Mouse (Mus musculus): ENCODE measurements at regions not wholly inside any gene's neighbourhood (a gene's known extent, or its start where the extent isn't known, plus 50 kb on each side); places are given as distances from the start of the nearest gene placed in this dataset.

- Histone ChIP-seq H3K9me3 (replicated peaks; ENCODE audit: insufficient read depth, low read length) (no peaks in the 10 kb centered on the region), H3K4me3 (ENCODE audit: control insufficient read depth in 1 of 2, insufficient read depth in 1 of 2, low read depth in 2 of 2, low read length in 2 of 2) (peak overlapping the region; percentile 20 to 39), H3K36me3 (ENCODE audit: control insufficient read depth in 1 of 2, insufficient read depth in 2 of 2, low read length in 2 of 2) (peaks cover 0 to 2% of the 10 kb centered on the region in 2 experiments; a peak in 1 of 4 replicates), H3K27ac (ENCODE audit: control insufficient read depth, low read depth, low read length) (no peak overlapping the region), H3K9ac (ENCODE audit: control insufficient read depth, low read depth, low read length, poor library complexity, severe bottlenecking) (0 out of 2 replicates have a peak overlapping the region, but pooled peaks have one; percentile 26), H3K4me1 (ENCODE audit: control insufficient read depth in 1 of 2, insufficient read depth in 2 of 2, low read length in 2 of 2) (peaks cover 0 to 9% of the 10 kb centered on the region in 2 experiments; a peak in 2 of 4 replicates), H3K79me2 (ENCODE audit: control insufficient read depth, insufficient read depth, low read length, poor library complexity) (no peaks in the 10 kb centered on the region), H3K27me3 (ENCODE audit: control insufficient read depth in 1 of 2, insufficient read depth in 2 of 2, low read length in 2 of 2) (no peaks in the 10 kb centered on the region)
- TF ChIP-seq BHLHE40 (IDR thresholded peaks at IDR 0.05; ENCODE audit: borderline replicate concordance, low read depth, low read length) (no peak), MAFK (IDR thresholded peaks at IDR 0.05; ENCODE audit: borderline replicate concordance, low read depth, low read length) (no peak), CTCF (IDR thresholded peaks at IDR 0.05 in 2 of 3, conservative IDR thresholded peaks at IDR 0.05 in 1 of 3; ENCODE audit: control insufficient read depth in 1 of 3, insufficient read depth in 1 of 3, low read depth in 2 of 3, low read length in 3 of 3, poor library complexity in 1 of 3, severe bottlenecking in 1 of 3) (peak; percentile 53 to 88 (median 72)), RCOR1 (IDR thresholded peaks at IDR 0.05; ENCODE audit: low read depth, low read length) (no peak), JUND (IDR thresholded peaks at IDR 0.05; ENCODE audit: low read depth, low read length) (no peak), POLR2AphosphoS2 (IDR thresholded peaks at IDR 0.05; ENCODE audit: low read length) (no peak), RAD21 (IDR thresholded peaks at IDR 0.05; ENCODE audit: low read depth, low read length) (peak; percentile 72), POLR2AphosphoS5 (IDR thresholded peaks at IDR 0.05; ENCODE audit: borderline replicate concordance, low read depth, low read length) (no peak), MXI1 (IDR thresholded peaks at IDR 0.05; ENCODE audit: low read depth, low read length) (no peak), EP300 (IDR thresholded peaks at IDR 0.05; ENCODE audit: low read depth in 1 of 2, low read length in 2 of 2) (0 out of 4 replicates have a peak, but pooled peaks of 1 of the 2 experiments have one; percentile 4), TCF12 (IDR thresholded peaks at IDR 0.05; ENCODE audit: low read depth, low read length) (no peak), SIN3A (IDR thresholded peaks at IDR 0.05; ENCODE audit: low read length) (no peak), NELFE (IDR thresholded peaks at IDR 0.05; ENCODE audit: low read depth, low read length) (no peak), ZC3H11A (IDR thresholded peaks at IDR 0.05; ENCODE audit: low read depth, low read length) (peak; percentile 54), POLR2A (IDR thresholded peaks at IDR 0.05; ENCODE audit: control insufficient read depth in 1 of 2, insufficient read depth in 1 of 2, low read depth in 1 of 2, low read length in 2 of 2, poor library complexity in 1 of 2) (no peak), CHD2 (IDR thresholded peaks at IDR 0.05; ENCODE audit: low read length) (no peak), ELF1 (IDR thresholded peaks at IDR 0.05; ENCODE audit: low read depth, low read length) (no peak), GABPA (IDR thresholded peaks at IDR 0.05; ENCODE audit: low read depth, low read length) (no peak), SMC3 (IDR thresholded peaks at IDR 0.05; ENCODE audit: low read depth, low read length) (peak; percentile 66), MAX (IDR thresholded peaks at IDR 0.05; ENCODE audit: low read length) (no peak), MYC (IDR thresholded peaks at IDR 0.05; ENCODE audit: low read depth, low read length) (no peak), ZMIZ1 (IDR thresholded peaks at IDR 0.05; ENCODE audit: low read depth, low read length) (no peak), KAT2A (conservative IDR thresholded peaks at IDR 0.05; ENCODE audit: low read depth, low read length) (no peak), ETS1 (IDR thresholded peaks at IDR 0.05; ENCODE audit: low read depth, low read length) (no peak), UBTF (IDR thresholded peaks at IDR 0.05; ENCODE audit: borderline replicate concordance, insufficient read depth, low read depth, low read length) (no peak), GATA1 (IDR thresholded peaks at IDR 0.05; ENCODE audit: low read depth, low read length) (no peak), HCFC1 (IDR thresholded peaks at IDR 0.05; ENCODE audit: low read depth, low read length) (no peak), USF1 (IDR thresholded peaks at IDR 0.05; ENCODE audit: low read depth, low read length) (no peak), MAZ (IDR thresholded peaks at IDR 0.05; ENCODE audit: low read depth, low read length) (no peak)
- DNase-seq (ENCODE audit: low read depth, low spot score) = peak; percentile 90
These were observed 54.1 kb upstream of the Smg1 start for GRCm38 (mm10) chr7:118297613-118298012.

Measured in MEL (cell line).